Mouse (Mus musculus): ENCODE data around the gene Depdc1b.
A peak's percentile ranks its signal among the peaks of the same experiment; 100 is the strongest.

The Depdc1b gene

DNA sequence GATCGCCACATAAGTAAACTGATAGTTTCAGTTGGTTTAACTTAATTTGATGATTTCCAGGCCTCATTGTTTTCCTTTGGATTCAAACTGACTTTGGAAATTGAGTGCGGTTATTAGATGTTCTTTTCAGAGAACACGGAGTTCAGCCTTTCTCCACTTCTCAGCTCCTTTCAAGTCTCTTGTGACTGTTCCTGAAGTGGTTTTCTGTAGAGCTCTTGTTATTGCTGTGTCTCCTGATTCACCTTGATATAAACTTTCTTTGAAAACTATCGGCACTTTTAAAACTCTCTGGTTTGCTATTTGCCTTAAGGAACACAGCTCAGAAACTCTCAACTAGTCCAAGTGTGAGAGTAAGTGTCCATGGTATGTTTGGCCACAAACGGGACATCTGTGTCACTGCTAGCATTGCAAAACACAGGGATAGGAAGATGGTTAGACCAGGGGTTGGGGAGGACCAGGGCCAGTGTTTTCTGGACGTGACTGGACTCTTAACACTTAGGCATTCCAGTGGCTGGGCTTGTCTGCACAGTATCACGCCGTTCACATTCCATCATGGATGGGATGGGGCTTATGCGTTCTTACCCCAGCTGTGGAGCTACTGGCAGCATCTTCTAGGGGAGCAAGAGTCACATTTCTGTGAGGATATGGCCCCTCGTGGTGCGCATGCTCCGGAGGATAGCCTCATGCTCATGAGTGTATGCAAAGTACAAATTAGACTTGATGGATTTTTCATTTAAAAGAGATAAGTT, 38.8 kb downstream of the Depdc1b start:
- no peak for DNase-seq (ENCODE audit: low read depth)

DNA sequence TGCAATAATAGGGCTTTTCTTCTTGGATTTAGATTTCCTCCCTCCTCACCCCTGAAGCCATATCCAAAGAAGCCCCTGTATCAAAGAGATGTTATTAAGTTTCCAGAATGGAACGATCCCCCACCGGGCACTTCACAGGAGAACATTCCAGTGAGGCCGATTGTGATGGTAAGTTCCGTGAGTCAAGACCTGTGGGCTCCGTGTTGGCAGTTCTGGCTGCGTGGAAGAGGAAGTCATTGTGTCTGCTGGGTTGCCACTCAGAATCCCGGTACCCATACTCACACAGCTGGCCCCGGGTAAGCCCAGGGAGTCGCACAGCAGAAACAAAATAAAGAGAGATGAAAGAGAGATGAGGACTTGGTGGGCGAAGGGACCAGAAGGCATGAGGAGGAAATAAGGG, 41.2 kb downstream of the Depdc1b start:
- no peak for DNase-seq (ENCODE audit: low read depth)

DNA sequence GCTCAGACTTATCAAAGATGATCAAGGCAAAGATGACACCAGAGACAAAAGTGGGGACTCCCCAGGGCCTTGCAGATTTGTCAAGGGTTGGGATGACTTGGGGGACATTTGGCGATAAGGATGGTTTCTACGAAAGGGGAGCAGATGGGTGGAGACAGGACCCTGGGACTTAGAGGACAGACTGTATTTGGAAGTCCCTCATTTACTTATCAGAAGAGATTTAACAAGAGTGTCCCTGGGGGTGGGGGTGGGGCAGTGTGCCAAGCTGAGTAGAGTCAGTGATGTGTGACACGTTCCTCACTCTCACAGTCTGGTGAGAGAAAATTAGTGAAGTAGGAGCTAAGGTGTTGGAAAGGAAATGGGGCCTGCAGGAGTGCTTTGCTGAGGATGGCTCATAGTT, 42.1 kb downstream of the Depdc1b start:
- DNase-seq (ENCODE audit: low read depth) = no peak

DNA sequence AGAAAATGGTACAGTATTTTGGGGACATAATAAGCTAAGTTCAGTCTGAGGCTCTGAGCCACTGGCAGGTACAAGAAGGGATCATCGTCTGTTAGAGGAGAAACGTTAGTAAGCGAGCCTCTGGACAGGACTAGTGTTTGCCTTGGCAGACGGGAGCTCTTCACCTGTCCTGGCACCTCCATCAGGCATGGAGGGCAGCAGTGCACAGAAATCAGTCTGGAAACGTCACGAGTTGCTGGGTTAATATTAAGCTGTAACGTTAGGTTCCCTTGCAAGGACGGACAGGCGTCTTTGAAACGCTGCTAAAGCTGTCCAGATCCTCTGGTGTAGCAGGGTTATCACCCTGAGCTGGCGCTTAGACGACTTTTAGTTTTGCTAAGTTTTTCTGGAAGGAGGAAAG, 51.4 kb downstream of the Depdc1b start:
- DNase-seq (ENCODE audit: low read depth) = no peak

DNA sequence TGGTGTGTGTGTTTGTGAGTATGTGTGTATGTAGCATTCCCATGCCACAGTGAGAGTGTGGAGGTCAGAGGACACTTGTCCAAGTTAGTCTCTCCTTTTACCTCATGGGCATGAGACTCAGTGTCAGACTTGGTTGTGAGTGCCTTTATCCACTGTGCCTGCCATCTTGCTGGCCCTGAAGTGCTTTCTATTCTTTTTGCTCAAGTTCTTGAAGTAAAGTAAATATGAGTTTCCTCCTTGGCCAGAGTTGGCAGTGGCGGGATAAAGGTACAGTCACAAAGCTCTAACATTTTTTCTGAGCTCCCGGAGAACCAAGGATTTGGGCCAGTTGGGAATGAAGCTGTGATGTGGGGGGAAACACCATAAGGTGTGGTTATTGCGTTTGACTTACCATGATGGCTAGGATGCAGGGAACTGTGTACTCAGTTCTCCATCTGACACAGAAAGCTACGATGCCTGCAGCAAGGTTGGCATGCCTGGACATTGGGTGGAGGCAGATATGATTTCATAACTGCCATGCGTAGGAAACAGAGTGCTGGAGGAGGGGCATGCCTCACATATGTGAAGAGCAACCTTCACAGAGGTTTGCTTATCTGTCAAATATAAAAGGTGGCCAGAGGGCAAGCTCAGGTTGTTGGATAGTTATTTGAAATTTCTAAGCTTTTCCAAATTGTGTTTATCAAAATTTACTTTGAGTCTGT, 54.3 kb downstream of the Depdc1b start:
- no peak for DNase-seq (ENCODE audit: low read depth)

DNA sequence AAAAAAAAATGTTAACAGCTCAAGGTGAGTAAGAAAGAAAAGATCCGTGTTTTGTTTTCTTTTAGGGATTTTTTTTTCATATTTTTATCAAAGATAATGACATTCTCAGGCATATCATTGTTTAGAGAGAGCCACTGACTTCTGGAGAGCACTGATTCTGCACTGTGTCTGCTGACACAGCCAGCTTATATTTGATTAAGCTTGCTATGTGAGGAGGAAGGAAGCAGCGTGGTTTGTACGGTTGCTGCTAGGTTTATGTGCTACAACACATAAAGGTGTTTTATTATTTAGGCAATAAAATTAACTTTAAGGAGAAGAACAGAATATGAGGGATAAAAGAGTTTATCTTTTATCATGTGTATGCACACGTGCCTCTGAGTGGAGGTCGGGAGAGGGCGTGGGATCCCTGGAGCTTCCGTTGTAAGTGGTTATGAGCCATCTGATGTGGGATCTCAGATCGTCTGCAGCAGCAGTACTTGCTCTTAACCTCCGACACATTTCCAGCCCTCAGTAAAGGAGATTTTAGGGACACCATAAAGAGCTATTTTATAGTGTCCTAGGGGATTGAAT, 55.3 kb downstream of the Depdc1b start:
- no peak for DNase-seq (ENCODE audit: low read depth)

DNA sequence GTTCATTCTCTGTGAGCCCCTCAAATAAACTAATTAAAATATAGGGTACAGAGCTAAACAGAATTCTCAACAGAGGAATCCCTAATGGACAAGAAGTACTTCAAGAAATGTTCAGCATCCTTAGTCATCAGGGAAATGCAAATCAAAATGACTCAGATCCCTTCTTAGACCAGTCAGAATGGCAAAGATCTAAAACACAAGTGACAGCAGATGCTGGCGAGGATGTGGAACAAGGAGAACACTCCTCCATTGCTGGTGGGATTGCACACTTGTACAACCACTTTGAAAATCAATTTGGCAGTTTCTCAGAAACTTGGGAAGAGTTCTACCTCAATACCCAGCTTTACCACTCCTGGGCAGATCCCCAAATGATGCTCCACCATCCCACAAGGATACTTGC, 57.1 kb downstream of the Depdc1b start:
- no peak for DNase-seq (ENCODE audit: low read depth)

DNA sequence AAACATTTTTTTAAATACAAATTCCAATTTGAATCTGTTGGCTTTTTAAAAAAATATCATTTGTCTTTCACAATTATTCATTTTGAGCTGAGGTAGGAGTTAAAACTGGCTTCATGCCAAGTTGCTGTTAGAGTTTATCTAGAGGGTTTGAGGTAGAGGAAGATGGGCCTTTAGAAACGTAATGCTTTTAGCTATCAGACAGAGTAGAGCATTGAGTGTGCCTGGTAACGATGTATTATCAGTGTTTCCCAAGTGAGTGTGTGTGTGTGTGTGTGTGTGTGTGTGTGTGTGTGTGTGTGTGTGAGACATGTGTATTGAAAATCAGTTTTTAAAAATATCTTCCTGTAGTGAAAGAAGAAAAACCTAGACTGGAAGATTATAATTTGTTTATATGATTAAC, 60.5 kb downstream of the Depdc1b start:
- DNase-seq (ENCODE audit: low read depth) = no peak

DNA sequence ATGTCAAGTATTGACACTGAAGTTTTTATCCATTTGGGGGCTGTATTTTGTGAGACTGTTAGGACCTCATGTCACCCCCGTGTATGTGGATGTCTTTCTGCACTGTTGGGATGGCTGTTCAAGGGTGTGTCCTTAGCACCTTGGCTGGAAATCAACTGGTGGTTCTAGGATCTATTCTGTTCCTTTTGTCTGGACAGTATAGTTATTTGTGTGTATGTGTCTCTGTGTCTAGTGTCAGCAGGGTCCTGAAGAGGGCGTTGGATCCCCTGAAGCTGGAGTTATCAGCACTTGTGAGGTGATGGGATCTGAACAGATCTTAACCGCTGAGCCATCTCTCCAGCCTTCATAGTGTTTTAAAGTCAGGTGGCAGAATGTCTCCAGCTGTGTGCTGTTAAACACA, 65.0 kb downstream of the Depdc1b start:
- DNase-seq (ENCODE audit: low read depth) = no peak

DNA sequence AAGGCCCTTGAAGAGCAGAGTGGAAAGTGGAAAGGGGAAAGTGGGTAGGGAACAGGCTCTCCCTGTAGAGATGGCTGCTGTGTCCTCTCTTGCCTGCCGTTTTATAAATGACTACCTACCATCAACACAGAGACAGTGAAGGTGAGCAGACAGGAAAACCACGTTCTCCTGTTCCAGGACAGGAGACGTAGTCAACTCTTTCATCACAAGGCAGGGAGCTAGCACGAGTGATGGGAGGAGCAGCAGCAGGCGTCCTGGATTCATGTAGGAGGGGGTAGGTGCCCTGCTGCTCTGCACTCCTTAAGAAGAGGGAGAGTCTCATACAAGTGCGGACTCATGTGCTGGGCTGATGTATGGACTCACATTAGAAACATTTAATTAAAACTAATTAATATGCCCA, 66.9 kb downstream of the Depdc1b start:
- DNase-seq (ENCODE audit: low read depth) = no peak

DNA sequence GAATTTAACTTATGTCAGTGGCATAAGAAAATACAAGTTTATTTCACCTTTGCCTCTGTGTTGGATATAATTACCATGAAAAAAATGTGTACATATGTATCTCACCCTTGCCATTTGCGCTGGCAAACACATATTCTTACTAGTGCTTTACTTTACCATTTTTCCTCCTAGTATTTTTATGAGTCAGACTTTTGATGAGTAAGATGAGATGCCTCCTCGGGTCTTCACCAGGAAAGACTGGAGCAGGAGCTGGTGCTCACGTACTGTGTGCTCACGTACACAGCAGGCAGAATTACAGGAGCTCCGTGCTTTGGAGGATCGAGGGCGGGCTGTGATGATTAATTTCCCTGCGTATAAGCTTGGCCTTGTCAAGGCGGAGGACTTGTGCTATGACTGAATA, 69.9 kb downstream of the Depdc1b start:
- no peak for DNase-seq (ENCODE audit: low read depth)

DNA sequence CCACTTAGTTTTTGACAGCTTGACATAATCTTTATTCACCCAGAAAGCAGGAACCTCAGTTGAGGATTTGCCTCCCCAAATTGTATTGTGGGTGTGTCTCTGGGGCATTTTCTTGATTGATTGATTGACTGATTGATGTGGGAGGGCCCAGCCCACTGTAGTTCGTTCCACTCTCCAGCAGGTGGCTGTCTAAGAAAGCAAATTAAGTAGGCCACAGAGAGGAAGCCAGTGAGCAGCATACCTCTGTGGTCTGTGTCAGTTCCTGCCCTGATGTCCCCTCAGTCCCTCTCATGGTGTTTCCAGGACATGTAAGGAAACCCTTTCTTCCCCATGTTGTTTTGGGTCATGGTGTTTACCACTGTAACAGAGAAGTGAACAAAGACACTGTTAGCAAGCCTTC, 74.4 kb downstream of the Depdc1b start:
- DNase-seq (ENCODE audit: low read depth) = peak; percentile 79

DNA sequence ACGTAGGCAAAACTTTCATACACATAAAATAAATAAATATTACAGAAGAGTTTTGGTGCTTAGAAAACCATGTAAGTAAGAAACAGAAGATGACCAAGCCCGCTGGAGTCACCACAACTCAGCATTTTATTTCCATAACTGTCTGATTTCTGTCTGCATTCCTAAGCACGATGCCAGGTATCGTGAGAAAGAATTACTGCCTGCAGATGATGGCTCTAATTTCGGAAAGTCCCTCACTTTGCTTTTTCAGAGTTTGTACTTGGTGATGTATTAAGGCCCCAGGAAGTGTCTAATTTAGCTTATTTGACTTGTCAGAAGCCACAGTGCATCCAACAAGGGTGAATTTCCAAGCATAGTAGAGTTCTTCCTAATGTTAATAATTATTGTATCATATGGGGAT, 87.1 kb downstream of the Depdc1b start:
- DNase-seq (ENCODE audit: low read depth) = no peak

DNA sequence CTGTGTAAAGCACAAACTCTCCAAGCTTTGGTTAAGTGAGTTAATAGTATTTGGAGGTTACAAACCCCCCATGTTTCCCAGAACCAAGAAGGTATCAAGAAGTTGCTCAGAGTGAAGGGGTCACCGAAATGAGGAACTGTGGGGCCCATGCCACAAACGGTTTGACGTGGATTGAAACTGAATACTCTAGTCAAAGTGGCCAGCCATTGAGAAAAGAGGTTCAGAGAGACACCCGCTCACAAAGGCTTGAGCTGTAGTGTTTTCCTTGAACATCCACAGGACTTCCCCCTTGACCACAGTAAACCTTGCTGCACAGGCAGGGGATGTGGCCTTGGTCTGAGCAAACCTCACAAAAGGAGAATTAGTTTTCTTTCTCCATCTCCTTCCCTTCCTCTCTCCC, 88.2 kb downstream of the Depdc1b start:
- DNase-seq (ENCODE audit: low read depth) = no peak

DNA sequence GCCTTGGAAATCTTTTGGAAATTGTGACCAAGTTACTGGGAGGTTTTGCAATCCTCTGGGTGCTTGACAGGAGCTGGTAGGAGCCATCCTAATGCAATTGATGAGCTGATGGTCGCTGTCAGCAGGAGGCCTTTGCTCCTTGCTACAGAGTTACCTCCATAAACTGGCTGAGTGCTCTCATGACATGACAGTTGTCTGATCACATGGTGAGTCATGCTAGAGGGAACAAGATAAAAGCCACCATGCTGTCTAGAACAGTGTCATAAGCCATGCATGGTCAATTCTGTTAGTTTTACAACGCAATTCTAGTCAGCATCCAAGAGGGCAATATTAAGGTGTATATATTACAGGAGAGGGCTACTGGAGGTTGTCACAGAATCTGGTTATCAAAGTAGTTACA, 99.3 kb downstream of the Depdc1b start:
- no peak for DNase-seq (ENCODE audit: low read depth)

DNA sequence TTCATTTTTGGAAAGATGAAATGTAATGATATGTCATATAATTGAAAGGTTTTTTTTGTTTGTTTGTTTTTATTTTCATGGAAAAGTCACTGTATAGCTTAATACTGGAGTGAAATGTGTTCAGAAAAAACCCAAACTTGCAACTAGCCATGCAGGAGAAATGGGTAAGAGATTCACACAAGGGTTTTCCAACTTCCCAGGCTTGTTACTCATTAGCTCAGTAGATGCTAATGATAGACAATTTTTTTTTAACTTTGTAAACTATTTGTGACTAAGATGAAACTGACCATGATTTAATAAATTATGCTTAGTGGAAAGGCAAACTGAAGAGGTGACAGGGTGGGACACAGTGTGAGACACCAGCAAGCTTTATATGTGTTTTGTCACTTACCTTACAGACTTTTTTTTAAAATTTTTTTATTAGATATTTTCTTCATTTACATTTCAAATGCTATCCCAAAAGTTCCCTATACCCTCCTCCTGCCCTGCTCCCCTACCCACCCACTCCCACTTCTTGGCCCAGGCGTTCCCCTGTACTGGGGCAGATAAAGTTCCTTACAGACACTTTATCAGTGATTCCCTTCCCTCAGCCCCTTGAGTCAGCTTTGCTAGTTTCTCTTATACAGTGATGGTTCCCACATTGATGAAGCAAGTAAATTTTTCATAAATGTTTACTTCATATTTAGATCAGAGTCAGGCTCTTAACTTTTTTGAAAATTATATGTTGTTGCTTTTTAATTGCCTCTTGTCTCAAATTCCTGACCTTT, 102.8 kb downstream of the Depdc1b start:
- DNase-seq (ENCODE audit: low read depth) = no peak

DNA sequence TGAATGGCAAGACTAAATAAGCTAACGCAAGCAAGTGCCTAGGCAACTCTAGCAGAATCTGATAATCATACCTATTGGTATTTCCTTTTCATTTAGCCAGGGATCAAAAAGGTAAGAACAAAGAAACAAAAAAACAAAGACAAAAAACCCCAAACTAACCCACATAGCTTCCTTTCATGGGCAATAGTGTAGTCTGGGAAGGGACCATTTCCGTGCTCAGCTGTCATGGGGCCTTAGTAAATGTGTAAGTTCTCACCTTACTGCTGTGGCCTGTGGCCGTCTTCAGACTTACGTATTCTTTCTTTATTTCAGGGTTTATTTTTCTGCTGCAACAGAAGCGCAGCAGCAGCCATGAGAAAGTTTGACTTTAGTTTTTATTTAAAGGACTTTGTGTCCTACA, 110.2 kb downstream of the Depdc1b start:
- peak; percentile 46 for DNase-seq (ENCODE audit: low read depth)

DNA sequence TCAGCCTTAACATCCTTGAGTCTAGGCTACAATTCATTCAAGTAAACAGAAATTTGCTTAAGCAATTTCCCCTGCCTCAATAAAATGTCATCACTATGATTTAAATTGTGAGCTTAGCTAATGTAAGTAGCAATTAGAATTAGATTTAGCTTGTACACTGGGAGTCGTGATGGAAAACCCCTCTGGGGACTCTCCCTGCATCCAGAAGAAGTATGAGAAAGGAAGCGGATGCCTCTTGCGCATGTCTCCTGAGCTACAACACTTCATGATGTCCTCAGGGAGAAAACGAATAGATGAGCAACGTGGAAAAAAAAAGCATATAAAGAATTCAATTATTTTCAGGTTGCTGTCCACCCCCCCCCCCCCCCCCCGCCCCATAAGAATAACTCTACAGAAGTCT, 112.7 kb downstream of the Depdc1b start:
- no peak for DNase-seq (ENCODE audit: low read depth)

DNA sequence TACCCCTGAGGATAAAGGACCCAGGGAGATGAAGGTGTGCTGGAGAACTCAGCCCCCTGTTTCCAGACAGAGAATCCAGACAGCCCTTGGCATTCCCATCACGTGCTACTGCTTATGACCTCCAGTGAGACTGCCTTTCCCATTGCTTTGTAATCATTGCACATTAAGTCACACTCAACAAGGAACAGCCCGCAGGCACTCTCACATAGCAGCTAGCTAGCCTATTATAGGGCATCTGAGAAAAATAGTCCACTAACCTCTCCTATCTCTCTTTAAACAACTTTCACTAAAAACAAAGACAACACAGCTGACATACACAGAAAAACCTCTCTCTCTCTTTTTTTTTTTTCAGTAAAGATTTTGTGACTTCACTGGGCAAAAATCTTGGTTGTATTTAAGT, 113.5 kb downstream of the Depdc1b start:
- DNase-seq (ENCODE audit: low read depth) = no peak

DNA sequence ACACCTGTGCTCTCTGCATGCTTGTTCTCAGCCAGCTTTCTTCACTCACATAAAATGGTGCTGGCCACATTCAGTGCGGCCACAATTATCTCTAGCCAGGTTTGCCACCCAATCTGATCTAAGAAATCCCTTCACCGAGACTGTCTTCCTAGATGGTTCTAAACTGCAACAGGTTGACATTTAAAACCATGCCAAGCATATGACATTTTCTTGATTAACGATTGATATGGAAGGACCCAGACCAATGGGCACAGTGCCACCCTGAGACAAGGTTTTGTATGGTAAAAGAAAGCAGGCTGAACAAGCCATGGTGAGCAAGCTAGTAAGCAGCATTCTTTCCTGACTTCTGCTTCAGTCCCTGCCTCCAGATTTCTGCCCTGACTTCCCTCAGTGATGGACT, 115.6 kb downstream of the Depdc1b start:
- DNase-seq (ENCODE audit: low read depth) = no peak

DNA sequence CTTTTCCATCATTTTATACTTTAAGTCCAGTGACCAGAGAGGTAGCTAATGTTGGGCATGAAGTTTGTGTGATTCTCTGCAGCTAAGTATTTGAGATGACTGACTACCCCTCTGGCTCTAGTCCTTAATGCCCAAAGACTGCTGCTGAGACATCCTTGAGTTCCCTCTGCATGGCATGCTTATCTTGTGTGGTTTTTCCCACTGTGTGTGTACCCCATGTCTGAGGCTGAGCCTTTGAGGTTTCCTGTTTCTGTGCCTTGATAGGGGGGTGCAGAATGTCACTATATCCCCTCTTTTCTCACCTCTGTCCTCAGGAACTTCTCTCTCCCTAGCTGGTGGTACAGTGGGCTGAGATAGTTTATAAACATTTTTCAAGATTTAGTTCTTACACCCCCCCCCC, 119.6 kb downstream of the Depdc1b start:
- DNase-seq (ENCODE audit: low read depth) = no peak

DNA sequence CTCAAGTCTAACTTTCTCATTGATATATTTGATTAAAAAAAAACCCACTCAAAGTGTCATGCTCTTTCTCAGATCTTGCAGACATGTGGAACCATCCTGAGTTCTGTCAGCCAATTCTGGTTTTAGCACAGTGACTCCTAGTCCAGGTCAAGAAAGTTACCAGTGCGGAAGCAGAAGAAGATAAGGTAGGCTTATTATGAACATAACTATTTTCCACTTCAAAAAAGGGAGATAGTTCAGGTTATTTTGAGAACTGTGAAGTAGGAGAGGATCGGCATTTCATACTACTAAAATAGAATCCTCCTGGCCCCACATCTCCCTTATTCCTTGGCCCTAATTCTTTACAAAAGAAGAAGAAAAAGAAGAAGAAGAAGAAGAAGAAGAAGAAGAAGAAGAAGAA, 121.3 kb downstream of the Depdc1b start:
- no peak for DNase-seq (ENCODE audit: low read depth)

DNA sequence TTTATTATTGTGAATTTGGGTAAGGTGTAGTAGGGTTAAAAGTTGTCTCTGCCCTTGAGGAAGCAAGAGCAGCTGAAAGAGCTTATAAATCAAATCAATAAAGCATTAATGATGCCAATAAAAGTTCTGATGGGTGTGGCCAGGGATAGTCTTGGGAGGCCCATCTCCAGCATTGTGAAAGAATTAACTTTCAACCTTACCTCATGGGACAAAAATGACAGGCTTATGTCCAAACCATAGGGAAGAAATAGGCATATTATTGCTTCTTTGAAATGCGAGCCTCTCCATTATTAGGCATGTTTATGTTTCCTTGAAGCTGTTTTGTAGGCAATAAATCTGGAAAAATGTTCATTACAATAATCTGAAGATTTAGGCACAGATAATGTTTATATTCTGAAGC, 122.9 kb downstream of the Depdc1b start:
- DNase-seq (ENCODE audit: low read depth) = no peak

All from induced T-regulatory cell, adult 2 months (primary cell).